Mouse (Mus musculus) ovary, postnatal 10 days (tissue): ENCODE measurements around the gene Gmfg.

Experiments
- DNase-seq: peaks from one replicate; pipeline ENCODE4 v3.0.0; 2022; ENCODE audit warnings: low spot score

Gene Gmfg

GRCm38 (mm10) chr7:28484192-28484591 is 46.9 kb downstream of the Gmfg start:
- no peak for DNase-seq

GRCm38 (mm10) chr7:28488030-28488491 is 50.8 kb downstream of the Gmfg start:
- no peak for DNase-seq

- DNase-seq: no peak
Observed at GRCm38 (mm10) chr7:28490410-28490809, 53.2 kb downstream of the Gmfg start.

- no peak for DNase-seq
Observed at GRCm38 (mm10) chr7:28490903-28491302, 53.7 kb downstream of the Gmfg start.

- DNase-seq: no peak
Observed at GRCm38 (mm10) chr7:28492310-28492709, 55.1 kb downstream of the Gmfg start.

GRCm38 (mm10) chr7:28495426-28495825 is 58.2 kb downstream of the Gmfg start:
- DNase-seq: no peak
